Mouse (Mus musculus): ENCODE results near the gene Arsa.

Arsa gene

DNA sequence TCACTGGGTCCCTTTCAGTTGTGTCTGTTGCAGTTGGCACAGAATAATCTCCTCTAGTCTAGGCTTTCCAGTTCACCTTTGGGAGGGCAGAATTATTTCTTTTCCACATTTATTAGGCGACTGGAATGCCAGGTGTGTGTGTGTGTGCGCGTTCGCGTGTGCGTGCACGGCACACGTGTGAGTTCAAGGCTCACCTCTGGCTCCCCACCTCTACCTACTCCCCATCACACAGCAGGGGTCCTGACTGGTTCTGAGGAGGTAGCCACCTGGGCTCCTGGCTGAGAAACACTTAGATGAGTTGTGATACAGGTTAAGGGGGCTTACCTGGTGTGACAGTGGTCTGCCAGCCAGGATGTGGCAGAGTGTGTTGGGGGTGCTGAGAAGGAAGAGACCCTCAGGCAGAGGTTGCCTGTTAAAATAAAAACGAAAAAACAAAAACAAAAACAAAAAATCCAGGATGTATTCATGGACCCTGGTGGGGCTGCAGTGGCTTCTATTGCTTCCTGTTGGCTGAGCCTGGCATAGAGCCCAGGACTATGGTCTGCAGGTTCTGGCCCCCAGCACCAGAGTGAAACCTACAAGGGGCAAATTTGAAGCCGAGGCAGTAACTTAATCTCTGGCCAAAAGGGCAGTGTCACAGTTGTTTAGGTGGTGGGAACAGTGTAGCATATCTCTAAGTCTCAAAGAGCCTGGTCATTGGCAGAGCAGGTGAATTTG is 45.5 kb upstream of the Arsa start:
- Histone ChIP-seq H3K27me3 (ENCODE audit: insufficient read depth, low read length) (peaks cover 53% of the 10 kb centered on the region), H3K4me1 (replicated peaks; ENCODE audit: low read depth, low read length) (peaks cover 20% of the 10 kb centered on the region), H3K9me3 (ENCODE audit: low read length) (no peaks in the 10 kb centered on the region), H3K36me3 (ENCODE audit: insufficient read depth, low read length) (no peaks in the 10 kb centered on the region), H3K4me3 (replicated peaks; ENCODE audit: low read length) (peak overlapping the region; percentile 78)
- no peak for TF ChIP-seq CTCF (conservative IDR thresholded peaks at IDR 0.05; ENCODE audit: low read length)
- no peak for TF ChIP-seq NANOG (IDR thresholded peaks at IDR 0.05; ENCODE audit: borderline replicate concordance, low read length)
- TF ChIP-seq POU5F1 (IDR thresholded peaks at IDR 0.05; ENCODE audit: borderline replicate concordance, low read length), result no peak

DNA sequence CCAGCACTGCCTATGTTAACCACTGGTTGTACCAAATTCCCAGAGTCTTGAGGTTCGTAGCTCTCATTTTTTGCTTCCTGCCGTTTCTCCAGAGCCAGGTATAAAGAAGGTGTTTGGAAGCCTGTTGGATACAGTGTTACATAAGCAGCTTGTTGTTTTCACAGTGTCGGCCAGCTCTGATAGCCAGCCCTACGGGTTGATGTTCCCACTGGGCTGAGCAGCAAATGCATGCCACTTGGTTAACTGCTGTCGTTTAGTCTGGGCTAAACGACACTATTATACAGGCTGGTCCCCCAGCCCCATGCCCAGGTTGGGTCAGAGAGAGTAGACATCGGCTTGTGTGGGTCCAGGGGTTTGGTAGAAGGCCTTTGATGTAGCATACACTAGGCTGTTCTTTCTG is 44.7 kb upstream of the Arsa start:
- Histone ChIP-seq H3K9me3 (ENCODE audit: low read length) (no peaks in the 10 kb centered on the region), H3K4me1 (replicated peaks; ENCODE audit: low read depth, low read length) (peaks cover 14% of the 10 kb centered on the region), H3K36me3 (ENCODE audit: insufficient read depth, low read length) (no peaks in the 10 kb centered on the region), H3K4me3 (replicated peaks; ENCODE audit: low read length) (no peak overlapping the region), H3K27me3 (ENCODE audit: insufficient read depth, low read length) (peaks cover 50% of the 10 kb centered on the region)
- TF ChIP-seq CTCF (conservative IDR thresholded peaks at IDR 0.05; ENCODE audit: low read length), result no peak
- TF ChIP-seq NANOG (IDR thresholded peaks at IDR 0.05; ENCODE audit: borderline replicate concordance, low read length), result no peak
- no peak for TF ChIP-seq POU5F1 (IDR thresholded peaks at IDR 0.05; ENCODE audit: borderline replicate concordance, low read length)

DNA sequence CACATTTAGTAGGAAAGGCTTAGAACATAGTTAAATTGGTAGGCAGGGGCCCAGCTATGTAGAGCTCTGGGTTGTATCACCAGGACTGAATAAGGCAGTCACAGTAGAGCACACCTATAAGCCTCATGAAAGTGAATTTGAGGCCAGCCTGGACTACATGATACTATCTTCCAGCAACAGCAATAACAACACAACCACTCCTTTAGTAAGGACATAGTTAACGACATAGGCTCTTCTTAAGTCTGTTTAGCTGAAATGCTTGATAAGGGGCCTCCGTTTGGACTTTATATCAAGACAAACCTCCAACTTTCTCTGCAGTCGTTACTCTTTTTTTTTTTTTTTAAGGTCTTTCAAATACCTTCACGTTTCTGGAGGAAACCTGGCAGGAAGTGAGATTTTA is 35.5 kb upstream of the Arsa start:
- Histone ChIP-seq H3K9me3 (ENCODE audit: low read length) (no peaks in the 10 kb centered on the region), H3K4me3 (replicated peaks; ENCODE audit: low read length) (no peak overlapping the region), H3K36me3 (ENCODE audit: insufficient read depth, low read length) (no peaks in the 10 kb centered on the region), H3K4me1 (replicated peaks; ENCODE audit: low read depth, low read length) (no peaks in the 10 kb centered on the region), H3K27me3 (ENCODE audit: insufficient read depth, low read length) (no peaks in the 10 kb centered on the region)
- TF ChIP-seq NANOG (IDR thresholded peaks at IDR 0.05; ENCODE audit: borderline replicate concordance, low read length) (no peak), POU5F1 (IDR thresholded peaks at IDR 0.05; ENCODE audit: borderline replicate concordance, low read length) (no peak), CTCF (conservative IDR thresholded peaks at IDR 0.05; ENCODE audit: low read length) (no peak)

DNA sequence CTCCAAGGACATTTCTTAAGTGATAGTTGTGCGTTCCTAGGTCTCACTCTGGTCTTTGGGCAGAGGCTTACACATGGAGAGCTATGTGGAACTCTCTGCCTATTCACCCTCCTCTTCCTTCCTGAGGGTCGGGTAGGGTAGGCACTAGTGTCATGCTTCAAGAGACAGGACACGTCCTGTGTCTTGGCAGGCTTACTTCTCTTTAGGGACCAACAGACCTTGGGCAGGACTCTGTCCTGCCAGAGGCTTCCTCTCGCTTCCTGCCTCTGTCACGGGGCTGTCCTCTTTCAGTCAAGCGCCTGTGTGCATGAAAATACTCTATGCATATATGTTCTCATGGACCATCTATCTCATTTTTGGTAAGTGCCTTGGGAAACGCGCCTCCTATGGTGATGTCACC is 30.5 kb upstream of the Arsa start:
- Histone ChIP-seq H3K36me3 (ENCODE audit: insufficient read depth, low read length) (peaks cover 23% of the 10 kb centered on the region), H3K4me1 (replicated peaks; ENCODE audit: low read depth, low read length) (peaks cover 19% of the 10 kb centered on the region; the same call in 1 of the 2 replicates), H3K4me3 (replicated peaks; ENCODE audit: low read length) (no peak overlapping the region), H3K27me3 (ENCODE audit: insufficient read depth, low read length) (peaks cover 2% of the 10 kb centered on the region), H3K9me3 (ENCODE audit: low read length) (0 out of 2 replicates have a peak, but pooled peaks cover 4% of the 10 kb centered on the region)
- TF ChIP-seq CTCF (conservative IDR thresholded peaks at IDR 0.05; ENCODE audit: low read length) (no peak), NANOG (IDR thresholded peaks at IDR 0.05; ENCODE audit: borderline replicate concordance, low read length) (no peak), POU5F1 (IDR thresholded peaks at IDR 0.05; ENCODE audit: borderline replicate concordance, low read length) (no peak)

DNA sequence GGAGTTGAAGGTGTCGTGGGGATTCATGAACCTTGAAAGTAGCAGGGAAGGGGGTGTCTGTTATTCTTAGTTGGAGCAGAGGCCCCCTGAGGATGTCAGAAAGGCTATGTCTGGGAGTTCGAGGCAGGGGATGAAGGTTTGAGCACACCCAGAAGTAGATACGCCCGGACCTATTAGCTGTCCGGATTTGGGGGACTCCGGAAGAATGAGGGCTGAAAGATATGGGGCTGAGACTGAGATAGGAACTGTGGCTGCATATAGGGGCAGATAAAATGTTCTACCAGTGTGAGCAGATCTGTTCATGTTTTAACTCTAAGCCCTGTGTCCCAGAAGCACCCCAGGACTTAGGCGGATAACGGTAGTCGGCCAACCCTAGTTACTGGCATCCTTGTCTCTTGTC is 27.6 kb upstream of the Arsa start:
- peaks cover 31% of the 10 kb centered on the region for H3K4me1 ChIP-seq (replicated peaks; ENCODE audit: low read depth, low read length)
- peaks cover 26% of the 10 kb centered on the region for H3K27me3 ChIP-seq (ENCODE audit: insufficient read depth, low read length)
- H3K4me3 ChIP-seq (replicated peaks; ENCODE audit: low read length), result no peak overlapping the region
- TF ChIP-seq NANOG (IDR thresholded peaks at IDR 0.05; ENCODE audit: borderline replicate concordance, low read length) (no peak), CTCF (conservative IDR thresholded peaks at IDR 0.05; ENCODE audit: low read length) (no peak), POU5F1 (IDR thresholded peaks at IDR 0.05; ENCODE audit: borderline replicate concordance, low read length) (no peak)
- H3K9me3 ChIP-seq (ENCODE audit: low read length), result 0 out of 2 replicates have a peak, but pooled peaks cover 4% of the 10 kb centered on the region
- peaks cover 23% of the 10 kb centered on the region for H3K36me3 ChIP-seq (ENCODE audit: insufficient read depth, low read length)

DNA sequence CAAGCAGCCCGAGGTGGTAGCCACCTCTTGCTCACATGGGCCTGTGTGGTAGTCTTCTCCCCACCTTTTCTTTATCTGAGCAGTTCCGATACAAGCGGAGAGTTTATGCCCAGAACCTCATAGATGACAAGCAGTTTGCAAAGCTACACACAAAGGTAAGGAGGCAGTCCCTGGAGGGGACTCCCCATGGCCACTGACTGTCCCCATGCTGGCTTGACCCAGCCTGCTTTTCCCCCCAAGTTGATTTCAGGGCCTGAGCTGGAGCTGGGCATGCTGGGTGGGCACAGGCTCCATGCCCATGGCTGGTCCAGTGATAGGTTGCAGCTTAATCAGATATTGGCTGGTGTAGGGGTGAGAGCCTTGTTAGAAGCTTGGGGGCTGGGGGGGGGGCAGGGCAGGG is 24.1 kb upstream of the Arsa start:
- Histone ChIP-seq H3K4me1 (replicated peaks; ENCODE audit: low read depth, low read length) (peaks cover 54% of the 10 kb centered on the region), H3K36me3 (ENCODE audit: insufficient read depth, low read length) (peaks cover 23% of the 10 kb centered on the region), H3K9me3 (ENCODE audit: low read length) (no peaks in the 10 kb centered on the region), H3K27me3 (ENCODE audit: insufficient read depth, low read length) (peaks cover 55% of the 10 kb centered on the region), H3K4me3 (replicated peaks; ENCODE audit: low read length) (no peak overlapping the region)
- TF ChIP-seq POU5F1 (IDR thresholded peaks at IDR 0.05; ENCODE audit: borderline replicate concordance, low read length) (no peak), CTCF (conservative IDR thresholded peaks at IDR 0.05; ENCODE audit: low read length) (no peak), NANOG (IDR thresholded peaks at IDR 0.05; ENCODE audit: borderline replicate concordance, low read length) (no peak)

GRCm38 (mm10) chr15:89500221-89500791 is 23.1 kb upstream of the Arsa start:
- Histone ChIP-seq H3K36me3 (ENCODE audit: insufficient read depth, low read length) (peaks cover 20% of the 10 kb centered on the region), H3K27me3 (ENCODE audit: insufficient read depth, low read length) (peaks cover 55% of the 10 kb centered on the region), H3K4me1 (replicated peaks; ENCODE audit: low read depth, low read length) (peaks cover 61% of the 10 kb centered on the region), H3K4me3 (replicated peaks; ENCODE audit: low read length) (peak overlapping the region; percentile 91), H3K9me3 (ENCODE audit: low read length) (no peaks in the 10 kb centered on the region)
- TF ChIP-seq CTCF (conservative IDR thresholded peaks at IDR 0.05; ENCODE audit: low read length) (no peak), NANOG (IDR thresholded peaks at IDR 0.05; ENCODE audit: borderline replicate concordance, low read length) (no peak), POU5F1 (IDR thresholded peaks at IDR 0.05; ENCODE audit: borderline replicate concordance, low read length) (no peak)

DNA sequence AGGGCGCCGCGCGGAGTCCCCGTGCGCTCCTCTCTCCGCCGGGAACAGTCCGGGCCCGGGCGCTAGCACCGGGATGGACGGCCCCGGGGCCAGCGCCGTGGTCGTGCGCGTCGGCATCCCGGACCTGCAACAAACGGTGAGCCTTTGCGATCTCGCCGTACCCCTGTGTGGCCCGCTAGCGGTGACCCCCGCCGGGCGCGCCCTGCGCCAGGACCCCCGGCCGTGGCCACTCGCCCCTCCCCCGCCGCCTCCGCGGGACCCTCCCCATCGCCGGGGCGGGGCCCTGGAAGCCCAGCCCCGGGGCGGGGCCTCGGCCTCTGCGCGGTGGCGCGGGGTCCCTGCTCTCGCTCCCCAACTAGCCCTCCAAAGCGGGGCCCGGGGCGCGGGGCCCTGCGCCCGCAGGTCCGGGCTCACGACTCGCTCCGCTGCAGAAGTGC is 22.6 kb upstream of the Arsa start:
- TF ChIP-seq NANOG (IDR thresholded peaks at IDR 0.05; ENCODE audit: borderline replicate concordance, low read length), result no peak
- no peak for TF ChIP-seq CTCF (conservative IDR thresholded peaks at IDR 0.05; ENCODE audit: low read length)
- no peak for TF ChIP-seq POU5F1 (IDR thresholded peaks at IDR 0.05; ENCODE audit: borderline replicate concordance, low read length)

More for the DNA sequence above, 22.6 kb upstream of the Arsa start:
- H3K36me3 ChIP-seq (ENCODE audit: insufficient read depth, low read length), result peaks cover 16% of the 10 kb centered on the region
- H3K9me3 ChIP-seq (ENCODE audit: low read length), result no peaks in the 10 kb centered on the region
- H3K27me3 ChIP-seq (ENCODE audit: insufficient read depth, low read length), result peaks cover 55% of the 10 kb centered on the region
- peak overlapping the region; percentile 91 for H3K4me3 ChIP-seq (replicated peaks; ENCODE audit: low read length)
- peaks cover 61% of the 10 kb centered on the region for H3K4me1 ChIP-seq (replicated peaks; ENCODE audit: low read depth, low read length)

Data from E14TG2a.4 (cell line).